Mouse (Mus musculus) large intestine, adult 2 months (tissue): ENCODE data around the gene Pafah1b2. TPM values are rescaled to one million over a fixed set of nuclear protein-coding genes. Genes with fewer than 3 reads are reported as not detected.

Source experiments
- DNase-seq: peaks from one replicate; pipeline ENCODE4 v3.0.0-alpha.2; 2012; ENCODE audit warnings: low read depth, low spot score
- WGBS: fragments of 180-500 bp; shearing (Covaris S2); methylation state at CpG from one replicate; pipeline ENCODE4 v1.1.7; 2018; 5-methylcytosine and 5-hydroxymethylcytosine counted together
- polyA plus RNA-seq: library from polyadenylated mRNA; depleted of rRNA; stranded (reverse); fragments of >200 nt; gene quantifications from 2 replicates; pipeline ENCODE4 v1.2.3, GENCODE M21; 2012

Gene Pafah1b2
- polyA plus RNA-seq, 1 experiment = 9.9 TPM

DNA sequence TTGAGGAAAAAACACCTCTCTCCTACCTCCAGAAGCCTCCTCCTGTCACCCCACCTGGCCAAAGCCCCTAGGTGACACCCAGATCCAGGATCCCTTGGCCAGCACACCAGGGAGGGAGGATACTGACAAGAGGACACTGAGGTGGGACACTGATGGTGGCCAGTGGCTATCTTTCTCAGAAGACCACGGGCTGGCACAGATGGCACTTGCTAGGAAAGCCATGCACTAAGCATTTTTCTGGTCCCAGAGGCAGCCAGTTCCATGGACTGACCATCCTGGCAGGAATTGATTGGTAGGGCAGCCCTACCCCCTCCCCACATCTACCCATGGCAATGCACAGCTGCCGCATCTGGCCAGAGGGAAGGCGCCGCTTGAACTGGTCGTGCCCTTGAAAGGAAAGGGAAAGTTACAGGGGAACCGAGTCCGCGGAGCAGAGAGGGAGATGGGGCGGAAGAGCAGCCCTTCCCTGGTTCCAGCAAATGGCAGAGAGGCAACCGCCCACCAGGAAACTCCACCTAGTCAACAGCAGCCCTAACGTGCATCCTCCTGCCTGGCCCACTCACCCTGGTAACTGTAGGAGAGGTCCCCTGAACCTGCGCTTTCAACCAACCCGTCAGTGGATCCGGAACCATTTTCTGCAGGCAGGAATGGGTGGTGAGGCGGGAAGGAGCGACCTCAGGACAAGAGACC lies 66.2 kb downstream of the Pafah1b2 start:
- 88% methylated on average over 16 of the region's 16 CpGs for WGBS
- DNase-seq = no peak

- DNase-seq = no peak
- 86% methylated on average over 13 of the region's 13 CpGs for WGBS
Observed at GRCm38 (mm10) chr9:45945721-45946120, 66.8 kb downstream of the Pafah1b2 start.

- DNase-seq = no peak
- WGBS = 84% methylated on average over 13 of the region's 13 CpGs
Observed at GRCm38 (mm10) chr9:45944506-45945400, 67.7 kb downstream of the Pafah1b2 start.

GRCm38 (mm10) chr9:45943628-45944505 lies 68.6 kb downstream of the Pafah1b2 start:
- no peak for DNase-seq
- WGBS = 91% methylated on average over 8 of the region's 8 CpGs

GRCm38 (mm10) chr9:45942916-45943315 lies 69.6 kb downstream of the Pafah1b2 start:
- DNase-seq = no peak
- WGBS = 89% methylated on average over 8 of the region's 8 CpGs

DNA sequence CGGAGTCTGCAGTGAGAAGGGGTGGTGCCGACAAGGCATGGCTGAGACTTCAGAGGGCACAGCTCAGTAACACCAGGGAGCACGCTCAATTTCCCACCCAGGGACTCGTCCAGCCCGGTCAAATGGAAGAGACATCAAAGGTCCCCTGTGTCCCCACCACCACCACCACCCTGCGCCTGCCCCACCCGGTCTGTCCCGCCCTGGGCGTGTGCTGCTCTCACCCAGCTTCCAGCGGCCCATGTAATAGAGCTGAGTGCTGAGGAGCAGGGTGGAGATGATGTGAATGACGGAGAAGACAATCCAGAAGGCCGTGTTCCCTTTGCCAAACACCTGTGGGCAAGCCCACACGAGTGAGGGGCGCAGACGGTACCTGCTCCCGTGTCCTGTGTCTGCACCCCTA lies 70.0 kb downstream of the Pafah1b2 start:
- DNase-seq = no peak
- WGBS = 76% methylated on average over 16 of the region's 16 CpGs

- 75% methylated on average over 18 of the region's 18 CpGs for WGBS
- no peak for DNase-seq
Observed at GRCm38 (mm10) chr9:45941329-45941888, 71.1 kb downstream of the Pafah1b2 start.

- WGBS = 95% methylated on average over 6 of the region's 6 CpGs
- no peak for DNase-seq
Observed at GRCm38 (mm10) chr9:45939794-45940193, 72.7 kb downstream of the Pafah1b2 start.

DNA sequence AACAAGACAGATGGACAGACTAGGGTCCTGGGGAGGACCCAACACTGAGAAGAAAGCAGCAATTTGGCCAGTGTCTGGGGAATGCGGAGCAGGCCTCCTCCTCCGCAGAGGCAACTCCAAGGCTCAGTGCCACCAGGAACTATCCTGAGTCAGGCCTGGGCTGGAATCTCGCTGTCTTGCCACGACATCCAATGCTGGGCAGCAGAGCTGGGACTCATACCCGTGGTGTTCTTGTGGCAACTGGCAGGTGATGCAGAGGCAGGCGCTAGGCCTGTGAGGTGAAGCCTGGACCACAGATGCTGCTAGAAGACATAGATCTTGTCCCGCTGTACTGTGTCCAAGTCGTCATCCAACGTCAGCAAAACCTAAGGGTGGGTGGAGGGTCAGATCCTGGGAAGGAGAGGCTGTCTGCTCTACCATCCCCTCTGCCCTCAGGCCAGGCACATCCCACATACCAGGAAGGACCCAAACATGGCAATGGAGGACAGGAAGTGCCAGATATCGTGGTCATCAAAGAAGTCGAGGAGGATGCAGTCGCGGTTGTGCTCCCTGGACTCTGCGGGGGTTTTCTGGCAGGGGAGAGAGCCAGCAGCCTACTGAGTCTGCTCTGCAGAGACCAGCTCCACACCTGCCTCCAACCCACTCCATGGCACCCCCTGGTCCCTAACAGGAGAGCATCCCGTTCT lies 73.4 kb downstream of the Pafah1b2 start:
- 84% methylated on average over 15 of the region's 15 CpGs for WGBS
- no peak for DNase-seq

DNA sequence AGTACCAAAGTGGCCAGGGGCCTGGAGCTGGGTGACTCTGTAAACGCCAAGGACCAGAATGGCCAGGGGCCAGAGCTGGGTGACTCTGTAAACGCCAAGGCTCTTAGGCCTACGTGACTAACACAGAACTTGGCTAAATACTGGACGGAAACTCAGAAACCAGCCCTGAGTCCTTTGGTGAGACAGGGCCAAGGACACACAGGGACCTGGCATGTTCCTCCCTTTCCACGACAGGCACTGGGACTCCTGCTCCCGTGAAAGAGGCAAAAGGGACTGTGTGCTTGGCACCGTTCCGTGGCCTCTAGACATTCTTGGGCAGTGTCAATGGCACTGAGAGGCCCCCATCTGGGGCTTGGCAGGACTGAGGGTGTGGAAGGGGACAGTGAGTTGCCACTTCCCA lies 74.4 kb downstream of the Pafah1b2 start:
- 89% methylated on average over 8 of the region's 8 CpGs for WGBS
- no peak for DNase-seq

- WGBS = 8% methylated on average over 3 of the region's 3 CpGs
- DNase-seq = peak; percentile 60
Observed at GRCm38 (mm10) chr9:45936883-45937282, 75.6 kb downstream of the Pafah1b2 start.

GRCm38 (mm10) chr9:45935628-45936210 lies 76.8 kb downstream of the Pafah1b2 start, which contains the start of gene Tagln:
Tagln (minus strand) TSS chr9:45936058.
- 20% methylated on average over 21 of the region's 21 CpGs for WGBS
- no peak for DNase-seq

DNA sequence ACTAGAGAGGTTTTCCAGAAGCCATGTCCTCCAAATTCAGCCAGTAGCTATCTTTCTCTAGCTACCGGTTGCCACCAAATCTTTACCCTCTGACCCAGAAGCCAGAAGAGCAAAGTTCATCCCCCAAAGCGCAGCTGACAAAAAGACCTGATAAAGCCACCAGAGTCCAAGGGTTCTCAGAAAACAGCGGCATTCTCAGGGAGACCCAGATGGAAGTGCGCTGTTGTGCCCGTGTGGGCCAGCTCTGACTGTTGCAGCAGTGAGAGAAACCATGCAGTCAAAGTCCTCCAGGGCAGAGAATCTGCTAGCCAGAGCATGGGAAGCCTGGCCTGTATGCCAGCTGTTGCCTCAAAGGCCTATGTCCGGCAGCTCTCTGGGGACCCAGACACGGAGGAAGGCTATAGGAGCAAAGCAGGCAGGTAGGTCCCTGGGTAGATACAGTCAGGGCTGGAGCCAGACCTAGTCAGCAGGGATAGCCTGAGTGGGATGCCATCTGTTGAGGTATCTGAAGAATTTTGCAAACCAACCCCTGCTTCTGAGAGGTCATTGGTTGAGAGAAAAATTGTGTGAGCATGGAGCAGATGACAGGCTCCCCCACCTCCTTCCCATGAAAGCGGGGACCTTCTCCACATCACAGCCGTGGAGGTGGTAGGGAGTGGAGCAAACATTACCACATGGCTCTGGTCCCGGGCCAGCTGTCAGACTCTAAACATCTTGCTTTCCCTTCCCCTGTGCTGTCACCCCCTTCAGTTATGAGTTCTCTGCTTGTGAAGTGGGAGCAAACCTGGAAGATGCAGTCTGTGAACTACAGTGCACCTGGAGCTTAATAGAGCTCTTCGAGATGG lies 79.7 kb downstream of the Pafah1b2 start:
- DNase-seq = no peak
- 32% methylated on average over 11 of the region's 11 CpGs for WGBS

- DNase-seq = no peak
- WGBS = 13% methylated on average over 1 of the region's 1 CpGs
Observed at GRCm38 (mm10) chr9:45931958-45932357, 80.5 kb downstream of the Pafah1b2 start.

GRCm38 (mm10) chr9:45929285-45929684 lies 83.2 kb downstream of the Pafah1b2 start:
- no peak for DNase-seq
- 76% methylated on average over 5 of the region's 5 CpGs for WGBS

GRCm38 (mm10) chr9:45919895-45920294 lies 92.6 kb downstream of the Pafah1b2 start:
- 35% methylated on average over 1 of the region's 1 CpGs for WGBS
- no peak for DNase-seq

DNA sequence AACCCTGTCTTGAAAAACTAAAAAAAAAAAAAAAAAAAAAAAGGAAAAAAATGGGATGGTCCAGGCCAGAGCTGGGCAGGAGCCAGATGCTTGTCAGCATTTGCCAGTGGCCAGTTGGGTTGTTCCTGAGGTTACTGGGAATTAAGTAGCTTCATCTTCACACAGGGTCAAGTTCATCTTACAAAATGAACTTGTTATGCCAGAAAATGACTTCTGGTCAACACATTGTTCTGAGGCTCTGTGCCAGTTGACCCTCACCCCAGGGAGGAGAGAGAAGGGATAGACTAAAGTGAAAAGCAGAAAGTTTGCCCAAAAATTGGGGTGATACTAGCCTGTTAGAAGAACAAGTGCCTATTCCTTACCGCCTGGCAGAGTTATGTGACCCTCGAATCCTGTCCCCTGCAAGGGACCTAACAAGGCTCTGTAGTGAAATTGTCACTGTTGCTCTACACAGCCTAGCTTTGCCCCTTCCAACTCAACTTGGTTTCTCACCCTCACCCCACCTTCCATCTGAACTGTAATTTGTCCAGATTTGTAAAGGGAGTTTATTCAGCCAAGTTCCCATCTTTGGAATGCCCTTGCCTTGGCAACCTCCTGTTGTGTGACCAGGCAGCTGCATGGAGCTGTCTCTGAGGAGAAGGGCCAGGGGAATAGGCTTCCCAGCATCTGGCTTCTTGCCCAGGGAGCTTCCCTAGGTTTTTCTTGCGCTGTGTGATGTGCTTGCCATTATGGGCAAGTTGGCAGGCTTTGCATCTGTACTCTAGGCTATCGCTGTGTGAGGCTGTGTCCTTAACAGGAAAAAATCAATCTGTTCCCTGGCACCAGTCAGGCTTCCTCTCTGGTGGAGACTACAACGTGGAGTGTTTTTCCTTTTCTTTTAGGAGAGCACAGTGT lies 95.2 kb downstream of the Pafah1b2 start:
- DNase-seq = no peak

More for the DNA sequence above, 95.2 kb downstream of the Pafah1b2 start:
- WGBS = 68% methylated on average over 5 of the region's 5 CpGs
